Mouse (Mus musculus): Measurements from ENCODE around the gene Wipi1. TPM values are rescaled to one million over a fixed set of nuclear protein-coding genes. Genes with fewer than 3 reads are reported as not detected.

Gene Wipi1
- polyA plus RNA-seq, 1 experiment, result 71.9 TPM

GRCm38 (mm10) chr11:109616352-109616751, 4.6 kb upstream of the Wipi1 start:
- TF ChIP-seq MYOG (IDR thresholded peaks at IDR 0.05; ENCODE audit: control insufficient read depth in 1 of 3, insufficient read depth in 1 of 3, insufficient read length in 2 of 3, low read depth in 2 of 3), result no peak
- TF ChIP-seq USF1 (IDR thresholded peaks at IDR 0.05; ENCODE audit: low read depth), result no peak
- TF ChIP-seq TCF3 (IDR thresholded peaks at IDR 0.05; ENCODE audit: insufficient read length, low read depth), result no peak
- no peak for TF ChIP-seq MYOD1 (IDR thresholded peaks at IDR 0.05; ENCODE audit: control insufficient read depth in 1 of 3, insufficient read length in 2 of 3, low read depth in 2 of 3)
- TF ChIP-seq CEBPB (IDR thresholded peaks at IDR 0.05; ENCODE audit: insufficient read depth, poor library complexity, severe bottlenecking), result no peak
- no peak for TF ChIP-seq MAX (IDR thresholded peaks at IDR 0.05; ENCODE audit: low read depth)
- no peak for TF ChIP-seq POLR2A (IDR thresholded peaks at IDR 0.05; ENCODE audit: insufficient read length, low read depth)
- no peak for TF ChIP-seq POLR2AphosphoS2 (IDR thresholded peaks at IDR 0.05; ENCODE audit: insufficient read length, low read depth)
- TF ChIP-seq E2F4 (IDR thresholded peaks at IDR 0.05; ENCODE audit: insufficient read depth), result no peak
- TF ChIP-seq TCF12 (IDR thresholded peaks at IDR 0.05; ENCODE audit: insufficient read depth, poor library complexity, severe bottlenecking), result no peak
- TF ChIP-seq SRF (IDR thresholded peaks at IDR 0.05; ENCODE audit: control insufficient read depth, insufficient read length, low read depth), result no peak
- no peak for TF ChIP-seq REST (IDR thresholded peaks at IDR 0.05; ENCODE audit: insufficient read depth, insufficient read length)
- Histone ChIP-seq H3K27me3 (ENCODE audit: control insufficient read depth, insufficient read depth, insufficient read length) (no peaks in the 10 kb centered on the region), H3ac (ENCODE audit: control insufficient read depth, insufficient read length) (no peak overlapping the region), H3K79me2 (ENCODE audit: control insufficient read depth, insufficient read depth) (no peaks in the 10 kb centered on the region), H3K36me3 (ENCODE audit: control insufficient read depth, insufficient read depth) (no peaks in the 10 kb centered on the region), H3K4me3 (no peak overlapping the region), H3K4me2 (ENCODE audit: low read depth) (no peak overlapping the region)

- peaks cover 6% of the 10 kb centered on the region for H3K79me2 ChIP-seq (ENCODE audit: control insufficient read depth, insufficient read depth)
- no peaks in the 10 kb centered on the region for H3K27me3 ChIP-seq (ENCODE audit: control insufficient read depth, insufficient read depth, insufficient read length)
- no peak overlapping the region for H3K4me3 ChIP-seq
- H3ac ChIP-seq (ENCODE audit: control insufficient read depth, insufficient read length), result no peak overlapping the region
- no peaks in the 10 kb centered on the region for H3K36me3 ChIP-seq (ENCODE audit: control insufficient read depth, insufficient read depth)
- no peak overlapping the region for H3K4me2 ChIP-seq (ENCODE audit: low read depth)
- TF ChIP-seq MAX (IDR thresholded peaks at IDR 0.05; ENCODE audit: low read depth) (no peak), E2F4 (IDR thresholded peaks at IDR 0.05; ENCODE audit: insufficient read depth) (no peak), TCF3 (IDR thresholded peaks at IDR 0.05; ENCODE audit: insufficient read length, low read depth) (no peak), TCF12 (IDR thresholded peaks at IDR 0.05; ENCODE audit: insufficient read depth, poor library complexity, severe bottlenecking) (no peak), USF1 (IDR thresholded peaks at IDR 0.05; ENCODE audit: low read depth) (no peak)
These were observed 3.5 kb upstream of the Wipi1 start for GRCm38 (mm10) chr11:109615286-109615685.

- H3ac ChIP-seq (ENCODE audit: control insufficient read depth, insufficient read length), result no peak overlapping the region
- TF ChIP-seq MYOD1 (IDR thresholded peaks at IDR 0.05; ENCODE audit: control insufficient read depth in 1 of 3, insufficient read length in 2 of 3, low read depth in 2 of 3) (no peak), MAX (IDR thresholded peaks at IDR 0.05; ENCODE audit: low read depth) (no peak), E2F4 (IDR thresholded peaks at IDR 0.05; ENCODE audit: insufficient read depth) (no peak)
- H3K36me3 ChIP-seq (ENCODE audit: control insufficient read depth, insufficient read depth), result no peaks in the 10 kb centered on the region
- no peaks in the 10 kb centered on the region for H3K27me3 ChIP-seq (ENCODE audit: control insufficient read depth, insufficient read depth, insufficient read length)
- no peak overlapping the region for H3K4me2 ChIP-seq (ENCODE audit: low read depth)
- peaks cover 29% of the 10 kb centered on the region for H3K79me2 ChIP-seq (ENCODE audit: control insufficient read depth, insufficient read depth)
- H3K4me3 ChIP-seq, result no peak overlapping the region
These were observed 1.2 kb upstream of the Wipi1 start for GRCm38 (mm10) chr11:109612871-109613529.

GRCm38 (mm10) chr11:109610795-109611302, 918 bp downstream of the Wipi1 start:
- peak overlapping the region; percentile 85 for H3K4me3 ChIP-seq
- TF ChIP-seq MYOD1 (IDR thresholded peaks at IDR 0.05; ENCODE audit: control insufficient read depth in 1 of 3, insufficient read length in 2 of 3, low read depth in 2 of 3), result peak in 1 of 3 experiments; percentile 24
- no peak for TF ChIP-seq TCF3 (IDR thresholded peaks at IDR 0.05; ENCODE audit: insufficient read length, low read depth)
- TF ChIP-seq MAX (IDR thresholded peaks at IDR 0.05; ENCODE audit: low read depth), result no peak

GRCm38 (mm10) chr11:109610046-109610794, 1.5 kb downstream of the Wipi1 start:
- Histone ChIP-seq H3K27me3 (ENCODE audit: control insufficient read depth, insufficient read depth, insufficient read length) (no peaks in the 10 kb centered on the region), H3K36me3 (ENCODE audit: control insufficient read depth, insufficient read depth) (no peaks in the 10 kb centered on the region), H3K79me2 (ENCODE audit: control insufficient read depth, insufficient read depth) (peaks cover 56% of the 10 kb centered on the region), H3ac (ENCODE audit: control insufficient read depth, insufficient read length) (peak overlapping the region; percentile 45), H3K4me2 (ENCODE audit: low read depth) (peak overlapping the region; percentile 82), H3K4me3 (peak overlapping the region; percentile 85)
- TF ChIP-seq TCF3 (IDR thresholded peaks at IDR 0.05; ENCODE audit: insufficient read length, low read depth), result no peak
- TF ChIP-seq MYOD1 (IDR thresholded peaks at IDR 0.05; ENCODE audit: control insufficient read depth in 1 of 3, insufficient read length in 2 of 3, low read depth in 2 of 3), result no peak
- TF ChIP-seq POLR2A (IDR thresholded peaks at IDR 0.05; ENCODE audit: insufficient read length, low read depth), result peak; percentile 16
- TF ChIP-seq USF1 (IDR thresholded peaks at IDR 0.05; ENCODE audit: low read depth), result no peak
- TF ChIP-seq POLR2AphosphoS2 (IDR thresholded peaks at IDR 0.05; ENCODE audit: insufficient read length, low read depth), result no peak

More at GRCm38 (mm10) chr11:109610795-109611302, 918 bp downstream of the Wipi1 start:
- Histone ChIP-seq H3K4me2 (ENCODE audit: low read depth) (peak overlapping the region; percentile 82), H3ac (ENCODE audit: control insufficient read depth, insufficient read length) (peak overlapping the region; percentile 45), H3K27me3 (ENCODE audit: control insufficient read depth, insufficient read depth, insufficient read length) (no peaks in the 10 kb centered on the region), H3K79me2 (ENCODE audit: control insufficient read depth, insufficient read depth) (peaks cover 51% of the 10 kb centered on the region), H3K36me3 (ENCODE audit: control insufficient read depth, insufficient read depth) (no peaks in the 10 kb centered on the region)
